Mouse (Mus musculus): Measurements from ENCODE around the gene Fbxl12.
"Not testable (repeated sequence)": the region's sequence is repeated elsewhere in the genome, so short reads cannot be mapped to it uniquely, and the experiment has no call there.

Fbxl12 gene

GRCm38 (mm10) chr9:20651602-20652259 lies 7.2 kb upstream of the Fbxl12 start, which contains the start of gene Pin1:
TSS of gene Pin1 (plus strand) at chr9:20652095.
- peak; percentile 95 to 96 for DNase-seq (ENCODE audit: low spot score in 2 of 2)

DNA sequence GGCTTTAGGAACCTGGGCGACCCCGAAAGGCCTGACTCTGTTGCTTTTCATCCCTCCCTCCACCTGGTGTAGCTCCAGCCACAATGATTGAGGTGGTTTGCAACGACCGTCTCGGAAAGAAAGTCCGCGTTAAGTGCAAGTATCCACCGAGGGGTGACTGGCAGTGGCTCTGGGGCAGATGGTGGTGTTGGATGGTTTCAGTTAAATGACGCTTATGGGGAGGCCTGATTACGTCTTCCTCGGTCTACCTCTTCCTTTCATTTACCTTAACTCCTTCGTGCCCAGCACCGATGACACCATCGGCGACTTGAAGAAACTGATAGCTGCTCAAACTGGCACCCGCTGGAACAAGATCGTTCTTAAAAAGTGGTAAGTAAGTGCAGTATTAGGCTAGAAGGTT lies 554 bp upstream of the Fbxl12 start:
- no peak for DNase-seq (ENCODE audit: low spot score in 2 of 2)

DNA sequence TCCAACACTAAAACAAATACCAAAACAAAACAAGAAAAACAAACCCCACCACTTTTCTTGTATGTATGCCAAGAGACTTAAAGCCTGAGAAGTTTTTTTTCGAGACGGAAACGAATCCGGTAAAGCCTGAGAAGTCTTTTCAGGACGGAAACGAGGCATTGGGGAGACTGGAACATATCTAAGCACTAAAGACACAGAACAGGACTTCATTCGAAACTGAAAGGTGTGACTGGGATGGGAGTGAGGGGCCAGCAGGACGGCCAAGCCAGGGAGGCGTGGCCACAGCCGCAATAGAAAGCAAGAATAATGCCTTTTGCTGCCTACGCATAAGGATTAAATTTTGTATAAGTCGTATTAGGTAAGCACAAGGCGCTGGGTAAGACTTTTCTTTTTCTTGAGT lies 786 bp downstream of the Fbxl12 start:
- DNase-seq (ENCODE audit: low spot score in 2 of 2) = no peak

DNA sequence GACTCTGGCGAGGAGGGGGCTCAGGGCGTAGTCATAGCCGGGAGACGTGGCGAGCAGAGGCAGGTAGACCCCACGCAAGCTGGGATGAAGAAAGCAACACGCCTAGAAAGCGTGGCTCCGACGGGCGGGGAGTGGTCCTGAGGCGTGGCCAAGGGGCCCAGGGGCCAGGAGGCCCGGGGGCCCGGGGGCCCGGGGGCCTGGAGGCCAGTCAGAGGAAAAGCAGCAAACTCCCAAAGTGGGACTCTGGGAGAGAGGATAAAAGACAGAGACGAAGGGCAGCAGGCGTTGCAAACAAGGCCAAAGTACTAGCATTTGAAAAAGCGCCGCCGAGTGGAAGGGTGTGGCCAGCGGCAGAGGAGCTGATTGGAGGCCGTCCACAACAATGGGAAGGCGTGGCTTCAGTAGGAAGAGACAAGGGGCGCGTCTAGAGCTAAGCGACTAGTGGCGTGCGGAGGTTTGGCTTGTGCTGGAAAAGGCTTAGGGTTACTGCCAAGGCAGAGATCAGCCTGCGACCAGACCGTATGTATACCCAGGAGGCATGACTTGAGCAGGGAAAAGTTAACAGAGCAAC lies 1.6 kb downstream of the Fbxl12 start:
- peak; percentile 48 to 72 for DNase-seq (ENCODE audit: low spot score in 2 of 2)

DNA sequence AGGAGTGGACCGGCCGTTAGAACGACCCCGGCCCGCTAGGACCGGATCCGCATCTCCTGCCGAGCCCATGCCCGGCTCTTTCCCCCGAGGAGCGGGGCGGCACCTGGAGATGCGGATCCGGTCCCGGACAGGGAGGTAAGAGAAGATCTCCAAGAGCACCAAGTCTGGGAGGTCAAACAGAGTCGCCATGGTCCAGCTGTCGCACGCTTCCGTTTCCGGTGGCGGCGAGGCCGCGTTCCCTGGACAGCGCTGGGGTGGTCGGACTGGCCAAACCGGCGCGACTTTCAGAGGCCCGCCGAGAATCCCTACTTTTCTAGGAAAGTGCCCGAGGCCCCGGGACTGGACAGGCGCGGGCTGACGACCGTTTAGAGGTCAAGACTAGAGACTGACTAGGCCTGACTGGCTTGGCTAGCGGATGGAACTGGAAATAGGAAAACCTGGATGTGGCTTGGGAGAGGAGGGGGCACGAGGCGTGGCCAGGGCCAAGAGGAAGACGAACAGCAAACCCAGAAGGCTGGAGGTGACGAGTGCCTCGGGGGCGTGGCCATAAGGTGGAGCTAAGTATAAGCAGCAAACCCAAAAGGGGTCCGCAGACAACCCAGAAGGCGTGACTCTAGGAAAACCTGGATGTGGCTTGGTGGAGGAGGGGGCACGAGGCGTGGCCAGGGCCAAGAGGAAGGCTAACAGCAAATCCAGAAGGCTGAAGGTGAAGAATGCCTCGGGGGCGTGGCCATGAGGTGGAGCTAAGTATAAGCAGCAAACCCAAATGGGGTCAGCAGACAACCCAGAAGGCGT lies 2.3 kb downstream of the Fbxl12 start, which contains the start of gene Ubl5:
Gene Ubl5, plus strand, starts transcription at position 778 of the 795 bp plus-strand sequence.
- DNase-seq (ENCODE audit: low spot score in 2 of 2) = peak; percentile 78 to 87

- no peak for DNase-seq (ENCODE audit: low spot score in 2 of 2)
These were observed 3.1 kb downstream of the Fbxl12 start for GRCm38 (mm10) chr9:20641501-20641900.

DNA sequence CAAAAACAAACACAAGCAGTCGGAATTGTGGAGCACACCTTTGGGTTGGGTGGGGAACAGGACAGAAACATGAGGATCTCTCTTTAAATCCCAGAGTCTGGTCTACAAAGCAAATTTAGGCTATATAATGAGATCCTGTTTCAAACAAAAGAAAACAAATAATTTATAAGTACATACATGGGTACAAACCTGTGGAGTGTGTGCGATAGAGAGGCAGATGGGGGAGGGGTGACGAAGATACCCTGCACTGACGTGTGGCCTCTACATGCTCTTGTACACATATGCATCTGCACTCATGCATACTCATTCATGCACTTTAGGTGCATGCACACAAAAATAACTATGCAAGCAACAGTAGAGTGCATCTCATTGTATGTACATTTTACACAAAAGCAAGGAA lies 5.1 kb downstream of the Fbxl12 start:
- DNase-seq (ENCODE audit: low spot score in 2 of 2) = no peak

DNA sequence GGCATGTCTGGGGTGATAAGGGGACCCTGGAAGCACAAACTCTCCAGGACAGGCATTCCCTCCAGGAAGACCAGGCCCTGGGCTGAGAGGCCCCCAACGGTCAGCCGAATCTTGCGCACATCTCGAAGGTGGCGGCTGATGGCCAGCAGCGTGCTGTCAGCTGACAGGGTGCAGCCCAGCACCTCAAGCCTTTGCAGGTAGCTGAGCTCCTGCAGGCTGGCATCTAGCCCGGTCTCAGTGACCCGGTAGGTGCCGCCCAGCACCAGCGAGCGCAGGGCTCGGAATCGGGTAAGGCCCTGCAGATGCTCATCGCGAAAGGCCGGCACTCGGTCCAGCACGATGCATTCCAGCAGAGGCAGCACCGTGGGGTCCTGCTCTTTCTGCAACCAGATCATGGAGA lies 6.0 kb downstream of the Fbxl12 start:
- no peak for DNase-seq (ENCODE audit: low spot score in 2 of 2)

GRCm38 (mm10) chr9:20636790-20637189 lies 7.8 kb downstream of the Fbxl12 start:
- no peak for DNase-seq (ENCODE audit: low spot score in 2 of 2)

DNA sequence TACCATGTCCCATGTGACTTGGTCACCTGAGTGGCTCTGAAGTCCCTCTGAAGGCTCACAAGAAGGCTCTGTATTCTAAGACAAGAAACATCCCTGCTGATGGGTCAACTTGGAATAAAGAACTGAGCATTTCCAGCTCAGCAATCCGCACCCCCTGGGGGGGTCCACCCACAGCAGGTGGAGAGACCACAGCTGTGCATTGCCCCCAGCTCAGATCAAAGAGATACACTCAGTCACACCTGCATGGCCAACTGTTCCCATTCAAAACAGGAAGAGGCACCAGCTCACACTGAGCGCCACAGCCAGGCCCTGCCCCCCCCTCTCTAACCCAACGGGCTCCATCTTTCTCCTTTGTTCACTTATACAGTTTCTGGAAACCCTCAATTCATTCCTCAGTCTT lies 8.3 kb downstream of the Fbxl12 start:
- no peak for DNase-seq (ENCODE audit: low spot score in 2 of 2)

- DNase-seq (ENCODE audit: low spot score in 2 of 2) = not testable (repeated sequence)
These were observed 8.9 kb downstream of the Fbxl12 start for GRCm38 (mm10) chr9:20635676-20636075.

- no peak for DNase-seq (ENCODE audit: low spot score in 2 of 2)
These were observed 13.2 kb downstream of the Fbxl12 start for GRCm38 (mm10) chr9:20631332-20631731.

DNA sequence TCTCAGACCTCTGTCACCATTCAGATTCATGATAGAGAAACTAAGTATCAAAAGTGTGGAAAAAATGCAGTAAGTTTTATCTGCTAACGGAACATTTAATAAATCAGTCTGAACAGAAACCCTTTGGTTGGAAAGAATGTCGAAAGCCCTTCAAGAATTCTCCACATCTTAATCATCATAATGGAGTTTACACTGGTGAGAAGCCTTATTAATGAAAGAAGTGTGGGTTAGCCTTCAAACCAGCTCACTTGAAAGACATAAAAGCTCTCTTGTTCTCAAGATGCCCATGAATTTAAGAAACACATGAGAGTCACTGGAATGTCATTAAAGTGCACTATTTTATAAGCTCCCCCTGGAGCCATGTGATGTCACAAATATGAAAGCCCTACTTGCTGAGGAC lies 27.9 kb downstream of the Fbxl12 start:
- DNase-seq (ENCODE audit: low spot score in 2 of 2) = no peak

DNA sequence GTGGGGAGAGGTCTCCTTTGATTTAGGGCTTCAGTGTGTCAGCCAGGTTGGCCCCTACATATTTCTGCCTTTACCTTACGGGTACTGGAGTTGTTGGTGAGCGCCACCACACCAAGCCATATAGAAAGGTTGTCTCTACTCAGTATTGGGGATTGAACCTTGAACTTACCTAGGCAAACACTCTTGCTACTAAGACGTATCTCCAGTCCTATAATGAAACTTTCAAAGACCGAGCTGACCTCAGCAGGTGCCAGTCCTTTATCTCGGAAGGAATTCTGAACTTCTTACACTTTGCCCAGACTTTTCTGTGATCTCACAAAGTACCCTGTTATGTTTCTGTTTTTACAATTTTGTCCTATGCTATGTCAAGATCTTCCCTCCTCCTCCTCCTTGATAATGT lies 32.6 kb downstream of the Fbxl12 start:
- DNase-seq (ENCODE audit: low spot score in 2 of 2) = no peak

DNA sequence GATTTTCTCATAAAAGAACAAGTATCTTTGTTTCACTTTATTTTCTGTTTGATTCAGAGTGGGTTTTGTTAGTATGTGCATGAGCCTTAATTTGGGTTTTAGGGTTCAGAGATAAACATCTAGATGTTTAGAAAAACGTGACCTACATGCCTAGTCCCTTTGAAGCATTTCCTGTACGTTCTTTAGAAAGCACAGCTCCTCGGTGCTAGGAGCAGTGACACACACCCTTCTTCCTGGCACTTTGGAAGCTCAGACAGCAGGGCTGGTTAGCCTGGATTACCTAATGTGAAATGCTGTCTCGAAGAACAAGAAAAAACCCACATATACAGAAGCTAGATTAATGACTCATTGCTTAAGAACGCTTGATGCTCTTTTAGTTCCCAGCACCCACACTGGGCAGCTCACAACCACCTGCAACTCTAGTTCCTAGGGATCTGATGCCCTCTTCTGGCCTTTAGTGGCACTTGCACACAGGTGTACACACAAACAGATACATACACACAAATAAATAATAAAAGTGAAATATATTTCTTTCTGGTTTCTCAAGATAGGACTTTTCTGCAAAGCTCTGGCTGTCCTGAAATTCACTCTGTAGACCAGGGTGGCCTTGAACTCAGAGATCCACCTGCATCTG lies 34.6 kb downstream of the Fbxl12 start:
- DNase-seq (ENCODE audit: low spot score in 2 of 2) = no peak

- DNase-seq (ENCODE audit: low spot score in 2 of 2) = peak; percentile 55 to 87
These were observed 37.2 kb downstream of the Fbxl12 start for GRCm38 (mm10) chr9:20607100-20607974.

- no peak for DNase-seq (ENCODE audit: low spot score in 2 of 2)
These were observed 38.3 kb downstream of the Fbxl12 start for GRCm38 (mm10) chr9:20606269-20606668.

GRCm38 (mm10) chr9:20601270-20601669 lies 43.3 kb downstream of the Fbxl12 start:
- DNase-seq (ENCODE audit: low spot score in 2 of 2) = no peak

DNA sequence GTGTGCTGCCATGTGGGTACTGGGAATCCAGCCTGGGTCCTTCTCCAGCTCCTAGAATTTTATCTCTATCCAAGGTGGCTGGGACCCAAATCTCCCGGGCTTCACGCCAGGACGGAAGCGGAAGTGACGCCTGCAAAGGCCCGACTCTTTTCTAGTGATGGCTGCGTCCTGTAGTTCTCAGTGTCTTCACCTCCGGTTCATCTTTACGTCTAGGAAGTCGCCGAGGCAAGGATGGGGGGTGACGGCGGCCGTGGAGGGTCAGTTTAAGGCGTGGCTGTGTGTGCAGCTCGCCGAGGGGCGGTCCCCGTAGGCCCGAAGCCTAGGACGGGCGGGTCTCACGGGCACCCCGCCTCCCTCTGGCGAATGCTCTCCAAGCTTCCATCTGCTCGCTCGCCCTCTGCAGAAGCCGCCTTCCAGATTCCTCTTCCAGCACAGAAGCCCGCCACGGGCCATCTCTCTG lies 63.4 kb downstream of the Fbxl12 start, which contains the start of gene Zfp846:
Gene Zfp846, plus strand, starts transcription at position 117 of the 460 bp plus-strand sequence.
- peak; percentile 98 for DNase-seq (ENCODE audit: low spot score in 2 of 2)

DNA sequence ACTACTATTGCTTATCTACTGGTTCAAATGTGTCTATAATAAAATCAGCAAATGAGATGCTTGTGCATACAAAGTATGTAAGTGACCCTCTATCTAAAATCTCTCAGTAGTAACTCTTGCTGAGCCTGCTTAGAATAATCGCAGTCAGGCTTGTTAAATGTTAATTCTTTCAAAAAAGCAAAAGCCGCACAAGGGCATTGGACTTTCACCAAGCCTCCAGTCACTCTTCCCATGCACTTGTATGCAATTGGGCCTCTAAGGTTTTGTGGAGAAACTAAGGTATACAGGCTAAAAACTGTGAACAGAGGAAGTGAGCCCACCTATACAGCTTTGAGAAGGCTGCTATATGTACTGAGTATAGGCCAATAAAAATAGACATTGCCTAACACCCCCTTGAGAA lies 68.0 kb downstream of the Fbxl12 start:
- DNase-seq (ENCODE audit: low spot score in 2 of 2) = no peak

DNA sequence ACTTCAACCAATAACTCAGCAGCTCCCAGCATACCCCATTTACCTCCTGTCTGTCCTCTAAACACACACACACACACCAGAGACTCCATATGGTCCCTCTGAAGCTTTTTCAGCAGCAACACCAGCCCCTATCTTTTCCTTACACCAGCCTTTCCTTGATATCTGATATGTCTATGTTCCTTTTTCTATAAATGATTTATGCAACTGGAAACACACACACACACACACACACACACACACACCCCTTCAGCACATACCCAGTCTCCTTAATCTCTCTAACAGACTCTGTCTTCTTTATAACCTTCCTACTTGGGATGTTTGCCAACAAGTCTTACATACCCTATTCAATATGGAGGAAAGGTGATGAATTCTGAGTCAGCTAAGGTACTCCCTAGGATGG lies 73.5 kb downstream of the Fbxl12 start:
- no peak for DNase-seq (ENCODE audit: low spot score in 2 of 2)

Measured in cerebellum, postnatal 4 days (tissue).